Mouse (Mus musculus): ENCODE measurements at regions not wholly inside any gene's neighbourhood (a gene's known extent, or its start where the extent isn't known, plus 50 kb on each side); places are given as distances from the start of the nearest gene placed in this dataset.

- Histone ChIP-seq H3K4me2 (no peak overlapping the region), H3K4me3 (no peak overlapping the region), H3K9ac (no peak overlapping the region), H3K36me3 (no peaks in the 10 kb centered on the region), H3K9me3 (replicated peaks) (no peaks in the 10 kb centered on the region), H3K27me3 (replicated peaks) (no peaks in the 10 kb centered on the region), H3K4me1 (no peaks in the 10 kb centered on the region), H3K27ac (no peak overlapping the region)
- ATAC-seq: no peak
Measured at GRCm38 (mm10) chr7:116596914-116597313, 92.7 kb downstream of the Nucb2 start.

- no peaks in the 10 kb centered on the region for H3K36me3 ChIP-seq
- no peaks in the 10 kb centered on the region for H3K4me1 ChIP-seq
- no peak overlapping the region for H3K4me2 ChIP-seq
- H3K9ac ChIP-seq: no peak overlapping the region
- no peaks in the 10 kb centered on the region for H3K27me3 ChIP-seq (replicated peaks)
- no peak overlapping the region for H3K27ac ChIP-seq
- no peak for ATAC-seq
- WGBS (ENCODE audit: insufficient replicate concordance): 55% methylated on average over 3 of the region's 3 CpGs
- no peak overlapping the region for H3K4me3 ChIP-seq
- H3K9me3 ChIP-seq (replicated peaks): no peaks in the 10 kb centered on the region
Measured at GRCm38 (mm10) chr7:116600340-116600739, 96.2 kb downstream of the Nucb2 start.

DNA sequence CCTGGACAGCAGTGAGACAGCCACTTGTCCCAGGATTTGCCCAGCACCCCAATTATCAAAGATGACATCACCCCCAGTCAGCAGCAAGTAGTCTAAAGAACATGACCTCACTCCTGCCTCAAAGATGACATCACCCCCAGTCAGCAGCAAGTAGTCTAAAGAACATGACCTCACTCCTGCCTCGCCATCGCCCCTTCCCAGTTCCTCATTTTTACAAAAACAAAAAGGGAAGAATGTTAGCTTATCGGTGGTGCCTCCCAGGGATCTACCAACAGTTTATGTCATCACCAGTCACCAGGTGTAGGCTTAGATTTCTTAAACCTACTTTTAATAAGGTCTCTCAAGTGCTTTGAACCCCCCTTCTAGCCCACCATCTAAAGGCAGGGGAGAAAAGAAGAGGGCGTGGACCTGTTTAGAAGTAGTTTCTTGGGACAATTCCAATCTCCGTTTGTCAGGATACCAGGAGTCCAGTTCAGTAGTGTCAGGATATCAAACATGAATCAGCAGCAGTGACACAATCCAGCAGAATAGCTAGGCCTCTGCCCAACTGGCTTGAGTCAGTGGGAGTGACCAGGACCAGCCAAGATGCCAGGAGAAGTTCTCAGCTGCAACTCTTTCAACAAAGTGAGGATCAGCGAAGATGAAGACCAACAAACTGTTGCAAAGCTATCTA, 99.1 kb downstream of the Nucb2 start:
- Histone ChIP-seq H3K4me2 (no peak overlapping the region), H3K4me1 (peaks cover 4% of the 10 kb centered on the region; the same call in 1 of the 2 replicates), H3K27ac (no peak overlapping the region), H3K4me3 (no peak overlapping the region), H3K36me3 (no peaks in the 10 kb centered on the region), H3K9me3 (replicated peaks) (no peaks in the 10 kb centered on the region), H3K27me3 (replicated peaks) (no peaks in the 10 kb centered on the region), H3K9ac (no peak overlapping the region)
- WGBS (ENCODE audit: insufficient replicate concordance): 43% methylated on average over 6 of the region's 6 CpGs
- no peak for ATAC-seq

DNA sequence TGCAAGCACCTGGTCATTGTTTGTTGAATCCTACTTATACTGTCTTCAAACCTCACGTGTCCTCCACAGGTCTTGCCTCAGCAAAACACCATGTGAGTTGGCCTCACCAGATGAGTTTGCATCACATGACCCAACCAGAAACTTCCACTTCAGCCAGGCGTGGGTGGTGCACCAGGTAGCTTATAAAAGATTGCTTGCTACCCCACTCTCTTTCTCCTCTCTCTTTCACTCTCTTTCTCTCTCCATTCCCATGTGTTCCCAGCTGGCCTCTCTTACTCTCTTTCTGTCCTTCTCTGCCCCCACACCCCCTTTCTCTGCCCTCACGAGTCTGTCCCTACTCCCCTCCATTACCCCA, 99.6 kb downstream of the Nucb2 start:
- no peaks in the 10 kb centered on the region for H3K36me3 ChIP-seq
- 58% methylated on average over 3 of the region's 3 CpGs for WGBS (ENCODE audit: insufficient replicate concordance)

DNA sequence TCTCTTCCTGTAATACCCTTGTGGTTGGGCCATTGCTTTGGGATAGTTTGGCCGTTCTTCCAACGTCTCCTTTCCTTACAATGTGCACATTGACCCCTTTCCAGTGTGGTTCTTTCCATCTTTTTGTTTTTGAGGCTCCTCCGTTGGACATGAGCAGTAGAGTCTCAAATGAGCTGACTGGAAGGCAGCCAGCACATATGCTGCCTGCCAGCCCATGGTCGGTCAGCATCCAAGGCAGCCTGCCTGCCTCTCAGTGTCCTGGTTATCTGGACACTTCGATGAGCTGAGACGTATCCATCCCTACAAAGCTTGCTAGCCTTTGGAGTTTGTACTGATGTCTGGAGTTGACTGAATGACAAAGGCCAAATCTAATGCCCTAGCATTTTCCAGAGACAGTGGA, 102.1 kb downstream of the Nucb2 start:
- H3K9me3 ChIP-seq (replicated peaks): no peaks in the 10 kb centered on the region
- H3K27me3 ChIP-seq (replicated peaks): no peaks in the 10 kb centered on the region
- no peaks in the 10 kb centered on the region for H3K36me3 ChIP-seq
- no peak overlapping the region for H3K4me3 ChIP-seq
- H3K4me1 ChIP-seq: peaks cover 4% of the 10 kb centered on the region; the same call in 1 of the 2 replicates
- no peak overlapping the region for H3K4me2 ChIP-seq
- 68% methylated on average over 6 of the region's 6 CpGs for WGBS (ENCODE audit: insufficient replicate concordance)
- ATAC-seq: no peak
- no peak overlapping the region for H3K27ac ChIP-seq
- H3K9ac ChIP-seq: no peak overlapping the region

More for the DNA sequence above, 99.6 kb downstream of the Nucb2 start:
- no peak overlapping the region for H3K27ac ChIP-seq
- H3K4me1 ChIP-seq: peaks cover 4% of the 10 kb centered on the region; the same call in 1 of the 2 replicates
- H3K27me3 ChIP-seq (replicated peaks): no peaks in the 10 kb centered on the region
- no peak overlapping the region for H3K4me3 ChIP-seq
- no peak overlapping the region for H3K4me2 ChIP-seq
- no peak overlapping the region for H3K9ac ChIP-seq
- ATAC-seq: no peak
- H3K9me3 ChIP-seq (replicated peaks): no peaks in the 10 kb centered on the region

GRCm38 (mm10) chr7:116606751-116607483, 102.7 kb downstream of the Nucb2 start:
- no peak overlapping the region for H3K4me2 ChIP-seq
- H3K9me3 ChIP-seq (replicated peaks): no peaks in the 10 kb centered on the region
- no peaks in the 10 kb centered on the region for H3K36me3 ChIP-seq
- H3K27ac ChIP-seq: no peak overlapping the region
- H3K4me1 ChIP-seq: peaks cover 4% of the 10 kb centered on the region; the same call in 1 of the 2 replicates
- 37% methylated on average over 6 of the region's 6 CpGs for WGBS (ENCODE audit: insufficient replicate concordance)
- no peaks in the 10 kb centered on the region for H3K27me3 ChIP-seq (replicated peaks)
- peak; percentile 40; the same call in 1 of the 2 replicates for ATAC-seq
- no peak overlapping the region for H3K9ac ChIP-seq
- no peak overlapping the region for H3K4me3 ChIP-seq

DNA sequence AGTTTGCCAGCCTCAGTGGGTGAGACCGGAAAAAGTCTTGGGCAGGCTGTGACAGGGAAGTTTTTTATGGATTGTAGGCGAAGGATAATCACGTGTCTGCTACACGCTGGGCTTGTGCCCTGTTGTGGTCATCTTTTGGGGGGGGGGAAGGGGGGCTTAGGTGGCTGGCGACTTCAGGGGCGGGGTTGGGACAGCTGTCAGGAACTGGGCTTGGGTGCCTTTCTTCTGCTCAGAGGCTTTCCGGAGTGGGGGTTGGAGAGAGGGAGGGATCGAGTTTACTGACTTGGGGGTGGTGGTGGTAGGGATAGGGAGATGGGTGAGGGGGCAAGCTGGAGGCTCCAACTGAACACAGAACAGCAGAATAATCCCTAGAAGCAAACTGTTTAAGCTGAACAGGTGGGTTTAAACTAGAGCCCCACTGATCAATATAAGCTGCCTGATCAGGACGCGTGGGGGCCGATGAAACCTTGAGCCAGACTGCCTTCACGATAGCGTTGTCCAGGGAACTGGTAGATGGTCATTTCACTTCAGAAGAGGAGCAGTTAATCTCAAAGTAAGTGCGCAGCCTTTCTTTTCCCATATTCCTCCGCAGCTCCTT, 103.6 kb downstream of the Nucb2 start:
- no peak overlapping the region for H3K27ac ChIP-seq
- 3% methylated on average over 15 of the region's 15 CpGs for WGBS (ENCODE audit: insufficient replicate concordance)
- ATAC-seq: no peak
- H3K27me3 ChIP-seq (replicated peaks): no peaks in the 10 kb centered on the region
- H3K4me2 ChIP-seq: peak overlapping the region; percentile 59
- H3K36me3 ChIP-seq: no peaks in the 10 kb centered on the region
- peaks cover 4% of the 10 kb centered on the region; the same call in 1 of the 2 replicates for H3K4me1 ChIP-seq
- H3K9me3 ChIP-seq (replicated peaks): no peaks in the 10 kb centered on the region
- H3K9ac ChIP-seq: no peak overlapping the region
- peak overlapping the region; percentile 11; the same call in 1 of the 2 replicates for H3K4me3 ChIP-seq

DNA sequence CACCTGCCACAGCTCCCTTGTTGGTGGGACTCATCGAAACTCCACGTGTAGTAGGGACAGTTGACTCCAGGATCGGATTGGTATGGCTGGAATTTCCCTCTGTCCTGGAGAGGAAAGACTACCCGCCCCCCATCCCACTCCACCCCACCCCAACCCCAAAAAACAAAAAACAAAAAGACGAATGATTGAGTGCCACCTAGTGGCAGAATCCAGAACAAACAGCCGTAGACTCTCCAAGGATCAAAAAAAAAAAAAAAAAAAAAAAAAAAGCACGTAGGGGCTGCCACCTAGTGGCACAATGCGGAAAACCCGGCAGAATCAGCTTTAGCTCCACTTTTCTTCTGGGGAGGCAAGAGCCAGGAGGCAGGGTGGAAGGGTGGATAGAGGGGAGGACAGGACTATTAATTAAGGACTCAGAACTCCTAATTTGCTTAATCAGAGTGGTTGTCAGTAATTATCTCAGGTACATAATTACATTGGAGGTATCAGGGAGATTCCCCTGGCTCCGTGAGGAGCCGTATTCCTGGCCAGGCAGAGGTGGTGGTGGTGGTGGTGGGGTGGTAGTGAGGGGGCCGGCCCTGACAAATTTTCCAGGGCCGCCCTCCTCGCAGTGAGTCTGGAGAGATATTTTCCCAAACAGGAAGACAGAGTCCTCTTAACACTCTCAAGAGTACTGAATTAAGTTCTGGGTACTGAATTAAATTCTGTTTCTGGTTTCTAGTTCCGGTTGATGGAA, 104.3 kb downstream of the Nucb2 start:
- H3K36me3 ChIP-seq: no peaks in the 10 kb centered on the region
- peak; percentile 30; the same call in 1 of the 2 replicates for ATAC-seq
- peak overlapping the region; percentile 11; the same call in 1 of the 2 replicates for H3K4me3 ChIP-seq
- WGBS (ENCODE audit: insufficient replicate concordance): 23% methylated on average over 15 of the region's 15 CpGs
- H3K27me3 ChIP-seq (replicated peaks): no peaks in the 10 kb centered on the region
- H3K9ac ChIP-seq: no peak overlapping the region
- H3K4me1 ChIP-seq: peaks cover 4% of the 10 kb centered on the region; the same call in 1 of the 2 replicates
- H3K9me3 ChIP-seq (replicated peaks): no peaks in the 10 kb centered on the region
- peak overlapping the region; percentile 59 for H3K4me2 ChIP-seq
- H3K27ac ChIP-seq: no peak overlapping the region

DNA sequence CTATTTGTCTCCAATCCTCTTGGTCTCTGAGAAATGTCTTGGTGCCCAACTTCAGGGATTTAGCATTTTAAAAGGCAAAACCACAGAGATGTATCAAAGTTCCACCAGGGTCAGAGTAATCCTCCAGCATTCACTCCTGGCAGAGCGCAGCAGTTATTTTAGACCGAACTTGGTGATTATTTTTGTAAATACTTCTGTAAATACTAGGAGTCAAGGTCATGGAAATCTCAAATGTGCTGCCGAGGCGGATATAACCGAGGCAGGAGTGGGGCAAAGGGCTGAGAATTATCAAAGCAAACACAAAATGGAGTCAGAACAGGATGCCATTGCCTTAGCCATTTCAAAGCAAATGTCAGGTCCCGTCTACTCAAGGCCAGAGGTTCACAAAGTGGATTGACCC, 105.2 kb downstream of the Nucb2 start:
- Histone ChIP-seq H3K27ac (no peak overlapping the region), H3K4me3 (no peak overlapping the region), H3K27me3 (replicated peaks) (no peaks in the 10 kb centered on the region), H3K9ac (no peak overlapping the region), H3K4me2 (no peak overlapping the region), H3K36me3 (no peaks in the 10 kb centered on the region), H3K9me3 (replicated peaks) (no peaks in the 10 kb centered on the region), H3K4me1 (peaks cover 4% of the 10 kb centered on the region; the same call in 1 of the 2 replicates)
- WGBS (ENCODE audit: insufficient replicate concordance): 58% methylated on average over 6 of the region's 6 CpGs
- no peak for ATAC-seq

- Histone ChIP-seq H3K9me3 (replicated peaks) (no peaks in the 10 kb centered on the region), H3K27me3 (replicated peaks) (no peaks in the 10 kb centered on the region), H3K36me3 (no peaks in the 10 kb centered on the region), H3K27ac (no peak overlapping the region), H3K4me3 (no peak overlapping the region), H3K9ac (no peak overlapping the region), H3K4me1 (peaks cover 4% of the 10 kb centered on the region; the same call in 1 of the 2 replicates), H3K4me2 (no peak overlapping the region)
- no peak for ATAC-seq
- 75% methylated on average over 12 of the region's 12 CpGs for WGBS (ENCODE audit: insufficient replicate concordance)
Measured at GRCm38 (mm10) chr7:116609906-116610305, 105.7 kb downstream of the Nucb2 start.

DNA sequence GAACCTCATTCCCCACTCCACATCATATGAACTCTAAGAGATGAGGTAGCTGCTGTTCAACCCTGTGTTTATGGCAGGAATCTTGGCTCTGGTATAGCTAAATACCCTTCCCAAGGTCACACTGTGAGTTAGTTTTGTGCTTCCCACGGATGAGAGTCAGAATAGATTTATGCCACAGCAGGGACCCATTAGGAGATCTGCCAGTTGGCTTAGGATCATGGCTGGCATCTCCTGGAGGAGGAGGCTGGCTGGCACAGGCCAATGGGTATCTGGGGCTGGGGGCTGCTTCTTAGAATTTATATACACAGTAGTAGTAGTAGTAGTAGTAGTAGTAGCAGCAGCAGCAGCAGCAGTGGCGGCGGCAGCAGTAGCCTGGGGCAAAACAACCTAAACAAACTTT, 111.8 kb downstream of the Nucb2 start:
- 68% methylated on average over 3 of the region's 3 CpGs for WGBS (ENCODE audit: insufficient replicate concordance)
- Histone ChIP-seq H3K9me3 (replicated peaks) (no peaks in the 10 kb centered on the region), H3K9ac (no peak overlapping the region), H3K36me3 (no peaks in the 10 kb centered on the region), H3K27ac (no peak overlapping the region), H3K27me3 (replicated peaks) (no peaks in the 10 kb centered on the region), H3K4me1 (no peaks in the 10 kb centered on the region), H3K4me2 (no peak overlapping the region), H3K4me3 (no peak overlapping the region)
- no peak for ATAC-seq

DNA sequence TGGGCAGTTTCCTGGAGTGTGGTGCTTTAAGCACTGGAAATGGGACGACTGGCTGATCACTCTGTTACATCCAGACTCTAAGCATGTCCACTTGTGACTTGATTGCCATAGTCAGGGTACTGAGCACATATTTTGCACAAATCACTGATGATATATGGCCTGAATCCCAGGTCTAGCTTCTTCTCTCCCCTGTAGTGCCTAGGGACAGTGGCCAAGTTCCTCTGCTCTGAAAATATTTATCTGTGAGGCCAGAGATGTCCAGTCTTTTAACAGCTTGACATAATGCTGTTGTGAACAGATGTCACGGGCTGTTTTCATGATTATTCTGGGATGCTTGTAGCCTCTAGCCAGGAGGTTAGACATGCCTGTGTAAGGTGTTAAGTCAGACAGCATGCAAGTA, 115.5 kb downstream of the Nucb2 start:
- Histone ChIP-seq H3K4me1 (no peaks in the 10 kb centered on the region), H3K4me3 (no peak overlapping the region), H3K27ac (no peak overlapping the region), H3K27me3 (replicated peaks) (no peaks in the 10 kb centered on the region), H3K9me3 (replicated peaks) (no peaks in the 10 kb centered on the region), H3K36me3 (no peaks in the 10 kb centered on the region), H3K4me2 (no peak overlapping the region), H3K9ac (no peak overlapping the region)
- ATAC-seq: no peak
- 50% methylated on average over 2 of the region's 2 CpGs for WGBS (ENCODE audit: insufficient replicate concordance)
